Mouse (Mus musculus) kidney, adult 2 months (tissue): ENCODE results near the gene Ccr10.

Source experiments
- CTCF ChIP-seq: fragments of 200-500 bp; conservative IDR thresholded peaks from 2 replicates; pipeline ENCODE4 v1.5.1; 2011; ENCODE audit warnings: low read depth, mild to moderate bottlenecking, control low read depth, low read length, moderate library complexity, mixed read lengths; ENCODE audit not compliant: insufficient read depth, insufficient read length
- POLR2A ChIP-seq: fragments of 200-500 bp; IDR thresholded peaks from one replicate; pipeline ENCODE4 v1.6.1; 2011; ENCODE audit warnings: low read depth, low read length, control low read depth

GRCm38 (mm10) chr11:101128996-101129577 lies 46.2 kb downstream of the Ccr10 start:
- no peak for TF ChIP-seq POLR2A
- TF ChIP-seq CTCF: no peak
